Mouse (Mus musculus): Measurements from ENCODE around the gene Ttll10. TPM values are rescaled to one million over a fixed set of nuclear protein-coding genes. Genes with fewer than 3 reads are reported as not detected.

The Ttll10 gene
- polyA plus RNA-seq, 1 experiment from 2014 or later = not detected

- Histone ChIP-seq H3K9ac (ENCODE audit: low read length) (no peak overlapping the region), H3K27me3 (ENCODE audit: control insufficient read depth, insufficient read depth, low read length) (peaks cover 24% of the 10 kb centered on the region), H3K27ac (ENCODE audit: low read depth, low read length) (no peak overlapping the region), H3K36me3 (ENCODE audit: control insufficient read depth, insufficient read depth, low read length) (no peaks in the 10 kb centered on the region), H3K4me1 (ENCODE audit: control insufficient read depth, insufficient read depth, low read length) (peaks cover 21% of the 10 kb centered on the region), H3K9me3 (ENCODE audit: control insufficient read depth, low read length) (no peaks in the 10 kb centered on the region), H3K4me2 (no peak overlapping the region), H3K4me3 (ENCODE audit: low read depth, low read length) (no peak overlapping the region)
- WGBS = 55% methylated on average over 4 of the region's 4 CpGs
- ATAC-seq (ENCODE audit: low FRiP score) (no peak), DNase-seq (ENCODE audit: low spot score, missing footprints) (no peak)
These were observed 24.9 kb downstream of the Ttll10 start for GRCm38 (mm10) chr4:156034301-156034700.

- ATAC-seq (ENCODE audit: low FRiP score) = no peak
- H3K4me1 ChIP-seq (ENCODE audit: control insufficient read depth, insufficient read depth, low read length) = peaks cover 21% of the 10 kb centered on the region
- no peak for DNase-seq (ENCODE audit: low spot score, missing footprints)
- H3K9me3 ChIP-seq (ENCODE audit: control insufficient read depth, low read length) = no peaks in the 10 kb centered on the region
- H3K4me2 ChIP-seq = no peak overlapping the region
- peaks cover 24% of the 10 kb centered on the region for H3K27me3 ChIP-seq (ENCODE audit: control insufficient read depth, insufficient read depth, low read length)
- no peaks in the 10 kb centered on the region for H3K36me3 ChIP-seq (ENCODE audit: control insufficient read depth, insufficient read depth, low read length)
- no peak overlapping the region for H3K4me3 ChIP-seq (ENCODE audit: low read depth, low read length)
- no peak overlapping the region for H3K9ac ChIP-seq (ENCODE audit: low read length)
- WGBS = 51% methylated on average over 6 of the region's 6 CpGs
- no peak overlapping the region for H3K27ac ChIP-seq (ENCODE audit: low read depth, low read length)
These were observed 25.6 kb downstream of the Ttll10 start for GRCm38 (mm10) chr4:156033476-156034119.

GRCm38 (mm10) chr4:156032856-156033255, 26.4 kb downstream of the Ttll10 start:
- H3K4me2 ChIP-seq = no peak overlapping the region
- no peak overlapping the region for H3K27ac ChIP-seq (ENCODE audit: low read depth, low read length)
- H3K9me3 ChIP-seq (ENCODE audit: control insufficient read depth, low read length) = no peaks in the 10 kb centered on the region
- ATAC-seq (ENCODE audit: low FRiP score) (no peak), DNase-seq (ENCODE audit: low spot score, missing footprints) (no peak)
- peaks cover 24% of the 10 kb centered on the region for H3K27me3 ChIP-seq (ENCODE audit: control insufficient read depth, insufficient read depth, low read length)
- H3K9ac ChIP-seq (ENCODE audit: low read length) = no peak overlapping the region
- no peaks in the 10 kb centered on the region; the same call in 1 of the 2 replicates for H3K36me3 ChIP-seq (ENCODE audit: control insufficient read depth, insufficient read depth, low read length)
- H3K4me1 ChIP-seq (ENCODE audit: control insufficient read depth, insufficient read depth, low read length) = peaks cover 21% of the 10 kb centered on the region
- WGBS = 90% methylated on average over 4 of the region's 4 CpGs
- H3K4me3 ChIP-seq (ENCODE audit: low read depth, low read length) = no peak overlapping the region

- ATAC-seq (ENCODE audit: low FRiP score) (peak; percentile 93), DNase-seq (ENCODE audit: low spot score, missing footprints) (peak; percentile 95)
- Histone ChIP-seq H3K9ac (ENCODE audit: low read length) (peak overlapping the region; percentile 63), H3K9me3 (ENCODE audit: control insufficient read depth, low read length) (no peaks in the 10 kb centered on the region), H3K27me3 (ENCODE audit: control insufficient read depth, insufficient read depth, low read length) (peaks cover 24% of the 10 kb centered on the region), H3K4me2 (peak overlapping the region; percentile 66), H3K36me3 (ENCODE audit: control insufficient read depth, insufficient read depth, low read length) (no peaks in the 10 kb centered on the region; the same call in 1 of the 2 replicates), H3K4me1 (ENCODE audit: control insufficient read depth, insufficient read depth, low read length) (peaks cover 21% of the 10 kb centered on the region), H3K4me3 (ENCODE audit: low read depth, low read length) (peak overlapping the region; percentile 49), H3K27ac (ENCODE audit: low read depth, low read length) (peak overlapping the region; percentile 81)
- WGBS = 2% methylated on average over 24 of the region's 24 CpGs
These were observed 27.4 kb downstream of the Ttll10 start for GRCm38 (mm10) chr4:156031593-156032391.

- Histone ChIP-seq H3K36me3 (ENCODE audit: control insufficient read depth, insufficient read depth, low read length) (no peaks in the 10 kb centered on the region; the same call in 1 of the 2 replicates), H3K9ac (ENCODE audit: low read length) (peak overlapping the region; percentile 63), H3K4me3 (ENCODE audit: low read depth, low read length) (peak overlapping the region; percentile 49), H3K9me3 (ENCODE audit: control insufficient read depth, low read length) (no peaks in the 10 kb centered on the region), H3K4me1 (ENCODE audit: control insufficient read depth, insufficient read depth, low read length) (peaks cover 21% of the 10 kb centered on the region), H3K27me3 (ENCODE audit: control insufficient read depth, insufficient read depth, low read length) (peaks cover 24% of the 10 kb centered on the region), H3K4me2 (peak overlapping the region; percentile 66), H3K27ac (ENCODE audit: low read depth, low read length) (peak overlapping the region; percentile 81; the same call in 1 of the 2 replicates)
- ATAC-seq (ENCODE audit: low FRiP score) (peak; percentile 17; the same call in 1 of the 2 replicates), DNase-seq (ENCODE audit: low spot score, missing footprints) (no peak)
- 6% methylated on average over 7 of the region's 7 CpGs for WGBS
These were observed 28.0 kb downstream of the Ttll10 start for GRCm38 (mm10) chr4:156031255-156031592.

GRCm38 (mm10) chr4:156030651-156031118, 28.5 kb downstream of the Ttll10 start:
- H3K9ac ChIP-seq (ENCODE audit: low read length) = peak overlapping the region; percentile 63
- DNase-seq (ENCODE audit: low spot score, missing footprints) = no peak
- H3K27me3 ChIP-seq (ENCODE audit: control insufficient read depth, insufficient read depth, low read length) = peaks cover 18% of the 10 kb centered on the region
- H3K4me1 ChIP-seq (ENCODE audit: control insufficient read depth, insufficient read depth, low read length) = peaks cover 21% of the 10 kb centered on the region
- WGBS = 65% methylated on average over 9 of the region's 9 CpGs
- H3K27ac ChIP-seq (ENCODE audit: low read depth, low read length) = no peak overlapping the region
- no peaks in the 10 kb centered on the region for H3K9me3 ChIP-seq (ENCODE audit: control insufficient read depth, low read length)
- no peaks in the 10 kb centered on the region; the same call in 1 of the 2 replicates for H3K36me3 ChIP-seq (ENCODE audit: control insufficient read depth, insufficient read depth, low read length)
- peak overlapping the region; percentile 66 for H3K4me2 ChIP-seq
- ATAC-seq (ENCODE audit: low FRiP score) = peak; percentile 10; the same call in 1 of the 2 replicates
- H3K4me3 ChIP-seq (ENCODE audit: low read depth, low read length) = peak overlapping the region; percentile 49

- Histone ChIP-seq H3K4me2 (no peak overlapping the region), H3K27me3 (ENCODE audit: control insufficient read depth, insufficient read depth, low read length) (no peaks in the 10 kb centered on the region), H3K9ac (ENCODE audit: low read length) (no peak overlapping the region), H3K4me3 (ENCODE audit: low read depth, low read length) (no peak overlapping the region), H3K9me3 (ENCODE audit: control insufficient read depth, low read length) (no peaks in the 10 kb centered on the region), H3K27ac (ENCODE audit: low read depth, low read length) (no peak overlapping the region), H3K36me3 (ENCODE audit: control insufficient read depth, insufficient read depth, low read length) (no peaks in the 10 kb centered on the region; the same call in 1 of the 2 replicates), H3K4me1 (ENCODE audit: control insufficient read depth, insufficient read depth, low read length) (peaks cover 18% of the 10 kb centered on the region)
- DNase-seq (ENCODE audit: low spot score, missing footprints) (no peak), ATAC-seq (ENCODE audit: low FRiP score) (no peak)
- WGBS = 90% methylated on average over 7 of the region's 7 CpGs
These were observed 30.6 kb downstream of the Ttll10 start for GRCm38 (mm10) chr4:156028580-156028979.

- WGBS = 78% methylated on average over 4 of the region's 4 CpGs
These were observed 33.2 kb downstream of the Ttll10 start, which contains the start of gene Tnfrsf18 for GRCm38 (mm10) chr4:156026013-156026412. Tnfrsf18 (plus strand) TSS chr4:156026164.

GRCm38 (mm10) chr4:156024184-156024583, 35.0 kb downstream of the Ttll10 start:
- Histone ChIP-seq H3K4me1 (ENCODE audit: control insufficient read depth, insufficient read depth, low read length) (no peaks in the 10 kb centered on the region), H3K9ac (ENCODE audit: low read length) (no peak overlapping the region), H3K4me3 (ENCODE audit: low read depth, low read length) (no peak overlapping the region), H3K27me3 (ENCODE audit: control insufficient read depth, insufficient read depth, low read length) (no peaks in the 10 kb centered on the region), H3K4me2 (no peak overlapping the region), H3K9me3 (ENCODE audit: control insufficient read depth, low read length) (no peaks in the 10 kb centered on the region), H3K36me3 (ENCODE audit: control insufficient read depth, insufficient read depth, low read length) (no peaks in the 10 kb centered on the region; the same call in 1 of the 2 replicates), H3K27ac (ENCODE audit: low read depth, low read length) (no peak overlapping the region)
- DNase-seq (ENCODE audit: low spot score, missing footprints) (no peak), ATAC-seq (ENCODE audit: low FRiP score) (no peak)
- 95% methylated on average over 7 of the region's 7 CpGs for WGBS

More at GRCm38 (mm10) chr4:156026013-156026412, 33.2 kb downstream of the Ttll10 start, which contains the start of gene Tnfrsf18:
- no peaks in the 10 kb centered on the region for H3K9me3 ChIP-seq (ENCODE audit: control insufficient read depth, low read length)
- H3K27ac ChIP-seq (ENCODE audit: low read depth, low read length) = no peak within 1 kb of the TSS
- ATAC-seq (ENCODE audit: low FRiP score) = no peak
- no peak within 1 kb of the TSS for H3K9ac ChIP-seq (ENCODE audit: low read length)
- H3K27me3 ChIP-seq (ENCODE audit: control insufficient read depth, insufficient read depth, low read length) = no peaks in the 10 kb centered on the region
- H3K4me3 ChIP-seq (ENCODE audit: low read depth, low read length) = no peak within 1 kb of the TSS
- peaks cover 7% of the 10 kb centered on the region for H3K4me1 ChIP-seq (ENCODE audit: control insufficient read depth, insufficient read depth, low read length)
- no peak for DNase-seq (ENCODE audit: low spot score, missing footprints)
- H3K36me3 ChIP-seq (ENCODE audit: control insufficient read depth, insufficient read depth, low read length) = no peaks in the 10 kb centered on the region; the same call in 1 of the 2 replicates
- no peak within 1 kb of the TSS for H3K4me2 ChIP-seq
